In the genomic region with DNA sequence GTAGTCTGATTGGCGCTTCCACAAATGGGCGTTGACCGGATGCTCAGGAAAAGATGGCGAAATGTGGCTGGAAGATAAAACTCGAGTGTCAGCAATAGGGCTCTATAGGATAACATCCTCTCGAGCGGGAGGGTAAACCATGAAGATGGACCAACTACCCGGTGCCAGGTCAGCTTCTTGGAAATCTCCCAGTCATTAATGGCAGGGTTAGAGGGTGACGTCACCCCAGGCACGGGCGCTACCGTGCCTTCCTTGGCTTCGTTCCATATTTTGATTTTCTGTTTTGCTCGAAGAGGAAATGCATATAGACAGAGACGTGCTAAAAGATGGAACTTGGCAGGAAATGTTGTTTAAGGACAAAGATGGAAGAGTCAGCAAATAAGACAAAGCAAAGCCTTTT, we compare ENCODE assay signal across 9 mouse cellular contexts.
DNase-seq lines count a peak whose midpoint lies in the region; ATAC-seq and TF ChIP-seq lines count a peak whose summit lies in the region.
"Had no signal": no experiment of that assay in that cellular context is flagged by ENCODE, and none has a peak within 500 bp of the region (broad histone marks: within the 10 kb centered on the region; RNA-seq: fewer than 3 reads in every experiment).

No protein-coding gene starts in this region.

- H3K9me3 ChIP-seq in lung, embryonic 14.5 days (ENCODE audit: low read depth, low read length) = no peaks in the 10 kb centered on the region

- H3K36me3 ChIP-seq in lung, embryonic 14.5 days (ENCODE audit: insufficient read depth) = no peaks in the 10 kb centered on the region

- 63% methylated on average over 15 of the region's 15 CpGs for WGBS in lung, embryonic 14.5 days

- DNase-seq in adrenal gland, postnatal 25 days = peak; percentile 3
- DNase-seq in adrenal gland, adult 2 months = no peak
- DNase-seq in lung, embryonic 14.5 days = peak; percentile 53
- DNase-seq in lung, postnatal 14 days = no peak
- peak; percentile 63 for DNase-seq in cerebellum, adult 8-10 months
- DNase-seq in layer of hippocampus, postnatal 14 days (ENCODE audit: low spot score in 2 of 2) = peak; percentile 13 to 34
- DNase-seq in kidney, postnatal 36 days = no peak

- H3K27ac ChIP-seq in lung, embryonic 14.5 days (ENCODE audit: low read depth) = no peak overlapping the region
- H3K27ac ChIP-seq: hindbrain, embryonic 14.5 days had no signal

- no peak; the same call in 1 of the 2 replicates for ATAC-seq in lung, embryonic 14.5 days (ENCODE audit: insufficient read depth)
- ATAC-seq in megakaryocyte-erythroid progenitor cell, adult 5-6 weeks (replicated peaks; ENCODE audit: low FRiP score, low TSS enrichment, poor library complexity, severe bottlenecking) = no peak

- H3K4me3 ChIP-seq in lung, embryonic 14.5 days (ENCODE audit: low read depth, low read length) = no peak overlapping the region

- no peak overlapping the region for H3K4me2 ChIP-seq in lung, embryonic 14.5 days
- H3K4me2 ChIP-seq: hindbrain, embryonic 14.5 days had no signal

- no peaks in the 10 kb centered on the region for H3K27me3 ChIP-seq in lung, embryonic 14.5 days (ENCODE audit: insufficient read depth, low read length)

- no peak overlapping the region for H3K9ac ChIP-seq in lung, embryonic 14.5 days
- H3K9ac ChIP-seq: hindbrain, embryonic 14.5 days had no signal

- no peaks in the 10 kb centered on the region for H3K4me1 ChIP-seq in lung, embryonic 14.5 days (ENCODE audit: insufficient read depth)

- no peak for TF ChIP-seq CTCF in lung, embryonic 14.5 days (IDR thresholded peaks at IDR 0.05; ENCODE audit: low read depth)

Comparison
In these comparisons a context has a peak if more than half of its experiments do, and no peak if none do; other contexts are left out.
1. DNase-seq: peak in adrenal gland, postnatal 25 days (single experiment), lung, embryonic 14.5 days (single experiment), cerebellum, adult 8-10 months (single experiment) and layer of hippocampus, postnatal 14 days (2 of 2); none in adrenal gland, adult 2 months (single experiment), lung, postnatal 14 days (single experiment) and kidney, postnatal 36 days (0 of 2).